Mouse (Mus musculus): ENCODE data around the gene Gxylt1. TPM values are rescaled to one million over a fixed set of nuclear protein-coding genes. Genes with fewer than 3 reads are reported as not detected.

Gxylt1 gene
- polyA plus RNA-seq, 1 experiment = 3.7 TPM

Other genes starting within 250 kb of the Gxylt1 start
- 33.0 and 36.8 TPM in 2 replicates for gene Yaf2, start 61.8 kb upstream of the Gxylt1 start, polyA plus RNA-seq (2012; rRNA removed)
- gene Zcrb1, start 123.2 kb upstream of the Gxylt1 start, polyA plus RNA-seq (2012; rRNA removed) = 26.8 and 38.6 TPM in 2 replicates
- 8.2 and 10.8 TPM in 2 replicates for gene Pphln1, start 123.2 kb upstream of the Gxylt1 start, polyA plus RNA-seq (2012; rRNA removed)